Mouse (Mus musculus) cerebellum, postnatal 25 days (tissue): ENCODE data around the gene Prex1.

ENCODE experiments used
- DNase-seq, 2 experiments: peaks; one replicate each; pipeline ENCODE4 v3.0.0; 2021; ENCODE audit warnings: mixed read lengths in 2 of 2

Gene Prex1

DNA sequence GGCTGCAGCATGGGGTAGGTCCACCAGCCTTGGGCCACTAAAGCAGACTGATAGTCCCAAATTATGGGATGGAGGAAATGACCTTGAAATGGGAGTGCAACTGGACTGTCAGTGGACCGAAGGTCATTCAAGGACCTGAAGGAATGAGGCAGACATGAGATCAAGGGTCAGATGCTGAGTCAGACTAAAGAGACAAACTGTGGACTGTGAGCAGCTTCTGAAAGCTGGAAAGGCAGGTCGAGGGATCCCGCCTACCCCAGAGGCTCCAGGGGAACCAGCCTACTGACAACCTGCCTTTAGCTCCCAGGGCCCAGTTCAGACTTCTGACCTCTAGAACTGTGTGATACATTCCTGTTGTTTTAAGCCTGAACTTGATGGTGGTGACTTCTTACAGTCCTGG, 55.3 kb downstream of the Prex1 start:
- no peak for DNase-seq

DNA sequence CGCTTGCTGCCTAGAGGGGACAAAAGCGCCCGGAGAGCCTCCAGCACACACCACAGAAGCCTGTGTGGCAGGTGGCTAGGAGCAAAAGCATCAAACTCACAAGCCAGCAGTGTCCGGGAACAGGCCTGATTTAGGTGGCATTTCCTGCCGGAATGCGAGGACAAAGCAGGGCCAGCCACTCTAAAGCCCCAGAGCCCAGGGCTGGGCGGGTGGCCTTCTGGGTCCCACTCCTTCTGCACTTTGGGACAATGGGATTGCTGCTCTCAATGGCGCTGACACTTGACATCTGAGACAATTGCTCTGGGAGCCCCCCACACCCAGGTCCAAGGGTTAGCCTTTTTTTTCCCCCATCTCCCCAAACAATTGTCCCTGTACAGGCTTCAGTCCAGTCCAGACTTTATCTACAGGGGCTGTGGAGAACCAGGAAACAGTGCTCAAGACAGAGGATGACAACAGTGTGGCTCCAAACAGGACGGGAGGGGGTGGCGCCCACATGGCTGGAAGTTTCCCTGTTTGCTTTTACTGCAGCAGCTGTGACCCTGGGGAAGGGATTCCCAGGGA, 56.1 kb downstream of the Prex1 start:
- no peak for DNase-seq

GRCm38 (mm10) chr2:166656630-166657029, 57.0 kb downstream of the Prex1 start:
- no peak for DNase-seq

GRCm38 (mm10) chr2:166655727-166656520, 57.7 kb downstream of the Prex1 start:
- DNase-seq, result no peak

GRCm38 (mm10) chr2:166655308-166655707, 58.3 kb downstream of the Prex1 start:
- DNase-seq, result no peak

DNA sequence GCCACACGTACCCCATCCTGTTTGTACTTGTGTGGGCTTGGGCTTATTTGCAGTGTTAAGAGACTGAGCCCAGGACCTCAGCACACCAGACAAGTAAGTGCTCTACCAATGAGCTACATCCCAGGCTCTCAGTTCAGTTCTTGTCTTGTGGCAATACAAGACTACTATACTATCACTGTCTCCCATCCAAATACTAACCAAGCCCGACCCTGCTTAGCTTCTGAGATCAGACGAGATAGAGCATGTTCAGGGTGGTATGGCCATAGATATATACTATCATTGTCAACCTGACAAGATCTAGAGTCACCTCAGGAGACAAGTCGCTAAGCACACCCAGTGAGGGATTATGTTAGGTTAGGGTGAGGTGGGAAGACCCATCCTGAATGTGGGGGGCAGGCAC, 58.8 kb downstream of the Prex1 start:
- no peak for DNase-seq

- no peak for DNase-seq
Observed at GRCm38 (mm10) chr2:166653564-166653963, 60.1 kb downstream of the Prex1 start.

DNA sequence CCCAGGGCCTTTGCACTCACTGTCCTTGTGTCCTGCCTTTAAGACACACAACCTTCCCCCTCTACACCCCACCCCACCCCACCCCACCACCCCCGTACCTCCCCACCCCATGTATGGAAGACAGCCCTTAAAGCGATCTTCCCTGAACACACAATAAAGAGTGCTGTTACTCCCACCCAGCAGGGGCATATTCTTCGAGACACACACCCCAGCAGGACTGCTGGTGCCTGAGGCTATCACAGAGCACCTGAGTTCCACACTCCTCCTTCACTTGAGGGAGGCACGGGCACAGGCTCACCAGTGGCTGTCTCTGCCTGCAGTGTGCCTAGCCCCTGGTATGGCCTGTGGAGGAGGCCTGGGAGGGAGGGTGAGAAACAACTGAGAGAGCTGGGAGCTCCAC, 61.0 kb downstream of the Prex1 start:
- DNase-seq, result no peak

GRCm38 (mm10) chr2:166651317-166652030, 62.2 kb downstream of the Prex1 start:
- DNase-seq, result peak; percentile 26 to 57

- peak in 1 of 2 experiments; percentile 43 for DNase-seq
Observed at GRCm38 (mm10) chr2:166650414-166650813, 63.2 kb downstream of the Prex1 start.

DNA sequence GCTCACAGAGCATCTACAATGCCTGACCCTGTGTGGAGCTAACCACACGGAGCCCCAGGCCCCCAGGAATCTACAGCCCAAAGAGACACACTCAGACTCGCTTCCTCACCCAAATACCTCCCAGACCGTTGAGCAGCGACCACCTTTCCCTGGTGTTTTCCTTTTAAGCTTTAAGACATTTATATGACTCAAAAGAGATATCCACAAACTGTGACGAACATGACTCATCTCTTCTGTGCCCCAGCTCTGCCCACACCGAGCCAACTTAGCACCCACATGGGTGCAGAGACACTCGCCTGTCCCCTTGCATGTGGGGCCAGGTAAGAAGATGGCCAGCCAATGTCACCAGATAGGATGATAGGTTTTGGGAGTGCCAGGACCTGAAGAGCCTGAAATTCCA, 66.4 kb downstream of the Prex1 start:
- DNase-seq, result no peak

GRCm38 (mm10) chr2:166646434-166647088, 67.1 kb downstream of the Prex1 start:
- DNase-seq, result peak in 1 of 2 experiments; percentile 18

- DNase-seq, result no peak
Observed at GRCm38 (mm10) chr2:166644816-166645215, 68.8 kb downstream of the Prex1 start.

DNA sequence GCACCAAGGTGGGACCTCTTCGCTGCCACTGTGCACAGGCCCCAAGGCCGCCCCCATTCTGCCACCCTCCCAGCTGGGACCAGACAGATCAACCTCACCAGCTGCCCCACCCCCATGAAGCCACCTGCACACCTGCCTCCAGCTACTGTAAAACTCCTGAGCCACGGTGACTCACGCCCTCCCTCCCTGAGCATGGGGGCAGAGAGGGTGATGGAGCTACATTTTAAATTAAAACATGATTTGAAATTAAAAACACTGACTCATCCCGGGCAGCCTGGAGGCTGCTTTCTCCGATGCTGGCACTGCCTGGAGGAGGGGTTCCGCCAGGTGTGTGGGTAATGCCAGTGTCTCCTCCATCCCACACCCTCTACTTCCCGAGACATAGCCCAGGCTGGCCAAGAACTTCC, 71.0 kb downstream of the Prex1 start:
- no peak for DNase-seq

DNA sequence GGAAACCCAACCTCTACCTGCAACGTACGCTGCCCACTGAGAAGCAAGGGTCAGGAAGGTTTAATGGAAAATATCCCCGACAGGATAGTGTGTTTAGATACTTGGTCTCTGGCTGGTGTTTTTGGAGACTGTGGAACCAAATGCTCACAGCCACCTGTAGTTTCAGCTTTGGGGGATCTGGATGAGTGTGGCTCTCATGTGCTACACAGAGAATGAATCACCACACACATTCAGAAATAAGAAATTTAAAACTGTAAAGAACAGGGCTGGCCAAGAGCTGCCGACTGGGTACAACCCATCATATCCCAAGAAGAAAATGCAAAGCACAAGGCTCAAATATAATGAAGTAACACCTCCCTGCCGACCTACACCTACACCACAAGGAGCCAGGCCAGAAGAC, 73.9 kb downstream of the Prex1 start:
- no peak for DNase-seq

DNA sequence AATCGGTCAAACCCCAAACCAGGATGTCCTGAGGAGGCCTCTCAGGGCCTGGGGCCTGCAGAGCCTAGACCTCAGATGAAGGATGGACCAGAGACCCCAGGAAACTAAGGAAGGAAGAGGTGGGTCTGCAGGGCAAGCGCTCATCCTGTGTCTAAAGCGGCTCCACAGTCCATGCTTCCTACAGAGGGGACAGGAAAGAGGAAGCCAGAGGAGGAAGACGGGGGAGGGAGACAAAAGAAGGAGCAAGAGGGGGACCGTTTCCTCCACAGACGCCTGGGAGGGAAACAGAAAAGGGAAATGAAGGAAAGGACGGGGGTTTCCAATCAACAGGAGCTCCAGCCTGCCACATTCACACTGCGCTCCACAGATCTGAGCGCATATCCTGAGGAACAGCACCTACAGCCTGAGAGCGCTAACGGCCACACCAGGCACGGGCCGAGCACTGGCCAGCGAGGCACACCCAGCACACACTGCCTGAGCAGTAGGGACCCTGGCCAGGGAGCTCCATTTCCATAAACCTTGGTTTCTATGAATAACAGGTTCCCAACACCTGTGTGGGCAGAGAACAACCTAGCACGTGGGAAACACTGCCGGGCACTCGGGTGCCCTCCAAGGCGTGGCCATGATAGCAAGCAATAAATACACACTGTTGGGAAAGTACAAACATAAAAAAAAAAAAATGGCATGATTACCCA, 74.5 kb downstream of the Prex1 start:
- DNase-seq, result no peak

- DNase-seq, result no peak
Observed at GRCm38 (mm10) chr2:166638079-166638800, 75.4 kb downstream of the Prex1 start.

- no peak for DNase-seq
Observed at GRCm38 (mm10) chr2:166637673-166637990, 76.0 kb downstream of the Prex1 start.

GRCm38 (mm10) chr2:166636867-166637672, 76.6 kb downstream of the Prex1 start:
- peak; percentile 69 to 78 for DNase-seq

- no peak for DNase-seq
Observed at GRCm38 (mm10) chr2:166635521-166635920, 78.1 kb downstream of the Prex1 start.
